Mouse (Mus musculus) left cerebral cortex, postnatal 14 days (tissue): Measurements from ENCODE around the gene 1700037C18Rik. TPM values are rescaled to one million over a fixed set of nuclear protein-coding genes. Genes with fewer than 3 reads are reported as not detected.

Source experiments
- DNase-seq, 2 experiments: peaks; one replicate each; pipeline ENCODE4 v3.0.0; 2021 to 2022; ENCODE audit warnings: low spot score in 2 of 2, mixed read lengths in 1 of 2
- intact Hi-C: fragments of 180-260 bp; cut with DNase I; formaldehyde crosslinking; loops from one replicate; pipeline ENCODE4 v1.15.1; 2025
- long read RNA-seq, 2 experiments: library from polyadenylated mRNA; stranded (forward); transcript quantifications; one replicate each; pipeline ENCODE4 v2.0.0; 2021
- total RNA-seq, 2 experiments: library from RNA; stranded (reverse); gene quantifications; 2 replicates each; pipeline ENCODE4 v1.2.3; 2021

The 1700037C18Rik gene
- 1 to 10 TPM; 8.7 to 10.0 TPM for total RNA-seq
- long read RNA-seq, experiment 1, partial matches to known transcripts, result 0 of 6 reads
- long read RNA-seq, experiment 1, other reads (novel, unspliced or antisense), result 4 of 6 reads
- long read RNA-seq, experiment 2, partial matches to known transcripts, result 0 of 4 reads
- long read RNA-seq, experiment 2, other reads (novel, unspliced or antisense), result 2 of 4 reads

DNA sequence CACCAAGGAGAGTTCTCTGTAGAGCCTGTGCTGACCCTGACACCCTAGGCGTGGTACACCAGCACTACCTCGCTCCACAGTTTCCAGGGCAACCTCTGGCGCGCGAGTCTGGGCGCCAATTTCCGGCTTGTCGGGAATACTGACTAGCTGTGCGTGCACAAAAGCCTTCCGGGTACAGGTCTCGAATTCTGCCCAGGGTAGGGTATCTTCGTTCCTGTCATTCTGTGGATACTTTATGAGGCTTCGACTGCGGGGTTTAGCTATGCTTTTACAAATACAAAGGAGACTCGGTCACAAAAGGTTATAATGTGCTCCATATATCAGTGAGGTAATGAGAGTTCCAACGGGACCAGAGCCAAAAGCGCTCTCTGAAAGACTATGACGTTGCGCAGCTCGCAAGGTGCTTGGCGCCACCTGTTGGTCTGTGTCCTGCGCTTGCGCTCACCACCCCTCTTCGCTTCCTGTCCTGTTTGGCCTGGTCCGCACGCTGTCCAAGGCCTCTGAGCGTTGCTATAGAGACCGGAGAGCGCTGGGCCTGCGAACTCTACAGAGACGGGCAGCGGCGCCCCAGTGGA lies at the start of gene 1700037C18Rik, which contains the start of gene Cluap1:
TSS of gene 1700037C18Rik (minus strand) at position 153 of the 575 bp plus-strand sequence.
TSS of gene Cluap1 (plus strand) at position 265 of the 575 bp plus-strand sequence.
- peak; percentile 95 to 96 for DNase-seq
- intact Hi-C loops, result loop anchor here (1.0 to 10.0 kb wide), 2 partner anchors 24 to 164 kb away; partner anchors contain the start of genes Gm20695, Zfp263 and Zfp597

DNA sequence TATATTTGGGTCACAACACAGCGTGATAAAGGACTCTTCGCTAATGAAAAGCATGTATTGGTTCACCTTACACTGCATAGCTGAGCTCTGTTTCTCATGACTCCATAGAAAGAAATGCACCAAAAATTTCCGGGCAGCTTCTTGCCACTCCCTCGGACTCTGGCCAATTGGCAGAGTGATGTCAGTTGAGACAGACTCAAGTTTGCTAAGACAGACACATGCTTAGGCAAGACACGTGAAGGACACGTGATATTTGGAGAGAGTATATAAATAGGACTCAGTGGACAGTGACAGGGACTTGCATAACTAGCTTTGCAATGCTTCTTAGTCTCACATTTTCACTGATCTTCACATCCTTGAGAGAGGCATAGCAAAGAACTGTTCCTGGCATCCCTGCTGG lies 47.9 kb upstream of the 1700037C18Rik start:
- intact Hi-C loops, result no loop called here
- peak in 1 of 2 experiments; percentile 13 for DNase-seq

GRCm38 (mm10) chr16:3951141-3951540 lies 42.7 kb upstream of the 1700037C18Rik start:
- intact Hi-C loops, result no loop called here

DNA sequence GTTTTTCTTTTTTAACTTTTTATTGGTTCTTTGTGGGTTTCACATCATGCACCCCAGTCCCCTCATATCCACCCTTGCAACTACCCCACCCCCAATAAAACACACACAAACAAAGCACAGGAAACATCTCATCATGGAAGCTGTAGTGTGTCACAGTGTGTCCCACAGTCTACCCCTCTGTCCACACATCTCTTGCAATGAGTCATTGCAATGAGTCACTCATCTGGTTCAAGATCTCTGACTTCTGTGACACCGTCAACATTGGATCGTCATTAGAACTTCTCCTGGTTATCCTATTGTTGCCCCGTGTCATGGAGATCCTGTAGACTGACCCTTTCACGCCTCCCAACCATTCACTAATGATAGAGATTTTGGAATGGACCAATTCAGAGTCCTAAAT lies 26.2 kb upstream of the 1700037C18Rik start:
- DNase-seq, result no peak
- intact Hi-C loops, result no loop called here

More at GRCm38 (mm10) chr16:3951141-3951540, 42.7 kb upstream of the 1700037C18Rik start:
- no peak for DNase-seq

- intact Hi-C loops, result no loop called here
These were observed 25.6 kb upstream of the 1700037C18Rik start for GRCm38 (mm10) chr16:3934091-3934490.

GRCm38 (mm10) chr16:3933536-3933935 lies 25.0 kb upstream of the 1700037C18Rik start:
- no peak for DNase-seq
- intact Hi-C loops, result no loop called here

More at GRCm38 (mm10) chr16:3934091-3934490, 25.6 kb upstream of the 1700037C18Rik start:
- DNase-seq, result no peak

DNA sequence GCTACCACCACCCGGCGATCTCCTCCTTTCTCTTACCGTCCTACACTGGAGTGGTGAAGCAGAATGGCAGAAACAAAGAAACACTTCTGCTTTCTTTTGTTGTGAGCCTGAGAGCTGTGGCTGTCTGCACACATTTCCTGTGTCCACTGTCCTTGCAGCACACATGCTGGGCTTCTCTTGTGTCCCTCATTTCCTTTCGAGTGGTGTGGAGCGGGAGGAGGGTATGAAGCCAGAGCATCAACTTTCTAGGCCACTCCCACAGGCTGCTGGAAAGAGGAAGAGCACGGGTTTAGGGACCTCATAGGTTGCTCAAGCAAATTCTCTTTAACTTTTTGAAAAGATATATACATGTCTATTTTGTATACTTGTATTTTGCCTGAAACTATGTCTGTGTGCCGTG lies 20.7 kb upstream of the 1700037C18Rik start:
- intact Hi-C loops, result no loop called here
- DNase-seq, result peak in 1 of 2 experiments; percentile 25

GRCm38 (mm10) chr16:3928582-3928981 lies 20.1 kb upstream of the 1700037C18Rik start:
- DNase-seq, result no peak
- intact Hi-C loops, result no loop called here

GRCm38 (mm10) chr16:3923966-3924365 lies 15.5 kb upstream of the 1700037C18Rik start:
- DNase-seq, result no peak
- intact Hi-C loops, result loop anchor here (5.0 kb wide), 1 partner anchor 58 kb away; no protein-coding TSS in a partner anchor

DNA sequence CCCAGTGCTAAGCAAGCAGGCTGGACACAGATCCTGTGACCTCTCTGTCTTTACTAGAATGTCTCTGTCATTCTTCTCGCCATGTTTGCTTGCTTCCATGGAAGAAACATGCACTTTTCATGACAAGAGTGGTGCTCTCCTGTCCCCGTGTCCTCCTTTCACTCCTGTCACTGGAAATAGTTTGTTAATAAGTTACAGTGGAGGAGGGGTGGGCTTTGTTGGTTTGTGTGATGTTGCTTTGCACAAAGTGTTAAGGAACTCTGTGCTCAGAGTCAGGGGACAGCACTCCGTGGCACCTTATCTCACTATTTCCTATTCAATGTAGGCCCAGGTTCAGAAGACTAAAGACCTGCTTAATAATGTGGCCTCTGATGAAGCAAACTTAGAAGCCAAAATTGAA lies 15.0 kb upstream of the 1700037C18Rik start:
- DNase-seq, result no peak

DNA sequence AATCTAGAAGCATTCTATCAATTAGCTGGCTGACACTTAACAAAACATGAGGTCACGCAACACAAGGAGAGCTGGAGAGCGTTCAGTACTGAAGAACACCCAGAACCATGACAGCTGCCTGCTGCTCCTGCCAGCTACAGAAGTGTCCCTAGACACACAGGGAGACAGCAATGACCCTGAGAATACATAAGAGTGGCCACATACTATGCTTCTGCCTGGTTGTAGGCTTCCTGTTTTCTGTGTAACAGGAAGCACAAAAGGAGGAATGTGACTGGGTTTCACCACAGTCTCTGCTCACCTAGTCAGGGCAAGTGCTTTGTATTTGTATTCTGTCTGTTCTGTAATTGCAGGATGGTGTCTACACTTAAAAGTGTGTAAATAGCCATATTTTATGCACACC lies 12.3 kb upstream of the 1700037C18Rik start:
- DNase-seq, result no peak
- intact Hi-C loops, result loop anchor here (5.0 kb wide), 1 partner anchor 62 kb away; no protein-coding TSS in a partner anchor

More for the DNA sequence above, 15.0 kb upstream of the 1700037C18Rik start:
- intact Hi-C loops, result loop anchor here (5.0 kb wide), 1 partner anchor 59 kb away; no protein-coding TSS in a partner anchor

- intact Hi-C loops, result loop anchor here (10.0 kb wide), 1 partner anchor 164 kb away; the partner anchor contains the start of gene Zfp263
- DNase-seq, result no peak
These were observed 629 bp upstream of the 1700037C18Rik start for GRCm38 (mm10) chr16:3909118-3909517.

GRCm38 (mm10) chr16:3907471-3907870 lies 1.0 kb downstream of the 1700037C18Rik start:
- intact Hi-C loops, result loop anchor here (10.0 kb wide), 1 partner anchor 163 kb away; the partner anchor contains the start of gene Zfp263

DNA sequence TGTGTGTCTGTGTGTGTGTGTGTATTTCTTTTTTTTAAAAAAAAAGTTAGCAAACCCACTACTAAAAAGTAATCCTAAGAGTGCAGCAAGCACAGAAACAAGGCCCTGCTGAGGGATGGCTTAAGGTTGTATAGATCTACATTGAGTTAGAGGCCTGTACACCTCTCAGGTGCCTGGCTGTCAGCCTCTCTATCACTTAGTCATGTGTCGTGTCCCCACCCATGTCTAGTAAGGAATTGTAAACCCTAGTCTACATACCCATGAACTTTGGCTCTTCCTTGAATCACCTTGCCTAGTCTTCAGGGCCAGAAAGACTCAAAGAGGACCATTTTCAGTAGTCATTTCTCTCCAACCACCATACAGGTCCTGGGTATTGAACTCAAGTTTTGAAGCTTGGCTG lies 11.9 kb downstream of the 1700037C18Rik start:
- intact Hi-C loops, result no loop called here
- DNase-seq, result no peak

More at GRCm38 (mm10) chr16:3907471-3907870, 1.0 kb downstream of the 1700037C18Rik start:
- DNase-seq, result no peak

- intact Hi-C loops, result no loop called here
These were observed 12.4 kb downstream of the 1700037C18Rik start for GRCm38 (mm10) chr16:3896046-3896445.

DNA sequence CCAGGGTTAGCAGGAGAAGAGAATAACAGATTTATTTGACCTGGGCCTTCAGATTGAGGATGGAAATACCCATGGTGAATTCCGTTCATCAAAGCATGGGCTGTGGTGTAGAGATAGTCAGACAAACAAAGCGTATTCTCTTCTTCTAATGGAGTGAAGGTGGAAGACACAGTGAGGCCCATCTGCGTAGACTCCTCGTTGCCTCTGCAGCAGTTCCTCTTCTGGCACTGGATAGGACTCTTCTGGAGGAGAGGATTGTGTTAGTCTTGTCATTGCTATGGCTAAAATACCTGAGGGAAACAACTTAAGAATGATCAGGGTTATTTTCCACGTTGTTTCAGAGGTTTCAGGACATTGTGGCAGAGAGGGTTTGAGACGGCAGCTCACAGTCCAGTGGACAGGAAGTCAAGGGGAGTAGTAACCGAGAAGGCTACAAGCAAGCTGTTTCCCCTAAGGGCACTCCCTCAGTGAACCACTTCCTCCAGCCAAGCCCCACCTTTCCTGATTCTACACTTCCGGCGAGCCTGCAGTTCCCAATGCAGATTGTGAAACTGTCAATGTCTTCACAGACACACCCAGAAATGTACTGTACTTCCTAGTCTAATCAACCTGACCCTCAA lies 13.2 kb downstream of the 1700037C18Rik start:
- intact Hi-C loops, result no loop called here
- no peak for DNase-seq

More at GRCm38 (mm10) chr16:3896046-3896445, 12.4 kb downstream of the 1700037C18Rik start:
- DNase-seq, result no peak

DNA sequence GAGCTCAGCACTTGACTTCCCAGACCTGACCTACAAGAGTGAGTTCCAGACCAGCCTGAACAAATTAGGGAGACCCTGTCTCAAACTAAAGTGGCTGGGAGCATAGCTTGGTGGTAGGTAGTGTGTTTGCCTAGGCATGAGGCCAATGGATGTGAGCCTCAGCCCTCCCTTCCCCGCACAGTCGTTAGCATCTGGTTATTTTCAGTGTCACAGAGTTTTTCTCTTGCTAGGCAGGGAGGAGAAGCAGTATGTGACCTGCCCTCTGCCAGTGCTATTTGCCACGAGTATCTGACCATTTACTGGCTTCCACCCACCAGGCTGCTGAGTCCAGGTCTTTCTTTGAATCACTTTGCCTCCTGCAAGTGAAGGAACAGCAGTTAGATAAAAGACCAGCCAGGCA lies 14.8 kb downstream of the 1700037C18Rik start:
- intact Hi-C loops, result no loop called here
- no peak for DNase-seq

DNA sequence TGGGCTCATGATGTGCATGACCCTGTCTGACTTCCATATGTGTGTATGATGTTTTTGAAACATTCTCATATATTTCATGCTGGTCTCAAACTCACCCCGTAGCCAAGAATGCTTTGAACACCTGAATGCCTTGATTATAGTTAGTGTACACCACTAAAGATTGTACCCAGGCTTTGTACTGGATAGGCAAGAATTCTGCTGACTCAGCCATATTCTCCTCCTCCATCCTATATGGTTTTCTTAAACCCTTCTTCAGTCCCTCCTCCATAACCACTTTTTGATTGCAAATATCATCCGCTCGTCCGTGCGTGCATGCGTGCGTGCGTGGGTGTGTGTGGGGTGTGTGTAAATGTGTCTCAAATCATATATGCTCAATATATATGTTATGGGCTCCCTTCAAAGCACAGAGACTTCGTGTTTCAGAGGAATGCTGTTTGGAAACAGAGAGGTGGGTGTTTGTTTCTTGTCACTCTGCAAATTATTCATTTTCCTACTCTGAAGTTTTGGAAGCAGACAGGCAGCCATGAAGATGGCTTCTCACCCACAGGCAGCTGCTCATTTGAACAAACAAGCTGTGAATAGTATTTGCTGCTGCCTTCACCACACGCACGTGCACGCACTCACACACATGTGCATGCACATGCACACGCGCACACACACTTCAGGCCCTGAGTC lies 16.7 kb downstream of the 1700037C18Rik start:
- peak in 1 of 2 experiments; percentile 54 for DNase-seq
- intact Hi-C loops, result no loop called here

GRCm38 (mm10) chr16:3885065-3885670 lies 23.3 kb downstream of the 1700037C18Rik start:
- intact Hi-C loops, result no loop called here
- DNase-seq, result no peak
